Mouse (Mus musculus) embryonic facial prominence, embryonic 11.5 days (tissue): ENCODE measurements around the gene Cerk. TPM values are rescaled to one million over a fixed set of nuclear protein-coding genes. Genes with fewer than 3 reads are reported as not detected.
"Not testable (repeated sequence)": the region's sequence is repeated elsewhere in the genome, so short reads cannot be mapped to it uniquely, and the experiment has no call there.

Source experiments
- ATAC-seq: fragments of 200-750 bp; cut with Nextera tagmentation; replicated peaks from 2 replicates; pipeline ENCODE4 v1.8.0; 2017; ENCODE audit warnings: low read depth; ENCODE audit not compliant: insufficient number of reproducible peaks, low FRiP score, low TSS enrichment
- DNase-seq: peaks from one replicate; pipeline ENCODE4 v3.0.0-alpha.2; 2015; ENCODE audit warnings: low spot score
- H3K27ac ChIP-seq: fragments of 300-500 bp; sonication (generic); replicated peaks from 2 replicates; pipeline ENCODE4 v1.5.1; 2014; ENCODE audit warnings: mild to moderate bottlenecking, low read depth, low read length, control low read depth
- H3K27me3 ChIP-seq: fragments of 300-500 bp; sonication (generic); 2 replicates; pipeline ENCODE4 v1.6.1; 2014; ENCODE audit warnings: mild to moderate bottlenecking, low read length, moderate library complexity, mixed read lengths; ENCODE audit not compliant: control insufficient read depth, insufficient read depth
- H3K36me3 ChIP-seq: fragments of 300-500 bp; sonication (generic); replicated peaks from 2 replicates; pipeline ENCODE4 v1.6.1; 2014; ENCODE audit warnings: low read depth, mild to moderate bottlenecking, low read length, moderate library complexity, mixed read lengths; ENCODE audit not compliant: control insufficient read depth, insufficient read depth
- H3K4me1 ChIP-seq: fragments of 300-500 bp; sonication (generic); 2 replicates; pipeline ENCODE4 v1.6.1; 2014; ENCODE audit warnings: low read length, mixed read lengths; ENCODE audit not compliant: control insufficient read depth, insufficient read depth
- H3K4me2 ChIP-seq: fragments of 300-500 bp; sonication (generic); 2 replicates; pipeline ENCODE4 v1.6.1; 2014; ENCODE audit warnings: low read depth, mild to moderate bottlenecking, control low read depth, low read length, moderate library complexity
- H3K4me3 ChIP-seq: fragments of 300-500 bp; sonication (generic); 2 replicates; pipeline ENCODE4 v1.5.1; 2014; ENCODE audit warnings: low read depth, low read length, control low read depth
- H3K9ac ChIP-seq: fragments of 300-500 bp; sonication (generic); replicated peaks from 2 replicates; pipeline ENCODE4 v1.6.1; 2014; ENCODE audit warnings: mild to moderate bottlenecking, control low read depth, low read length
- H3K9me3 ChIP-seq: fragments of 300-500 bp; sonication (generic); replicated peaks from 2 replicates; pipeline ENCODE4 v1.6.1; 2016; ENCODE audit warnings: mild to moderate bottlenecking, low read length, inconsistent platforms, mixed read lengths; ENCODE audit not compliant: control insufficient read depth
- WGBS: fragments of 180-500 bp; shearing (Covaris S2); extraction: QIAGEN DNeasy Blood & Tissue Kit; methylation state at CpG from one replicate; pipeline ENCODE4 v1.1.7; 2014; 5-methylcytosine and 5-hydroxymethylcytosine counted together
- polyA plus RNA-seq: library from polyadenylated mRNA; unstranded; fragments of >200 nt; fragmentation: Nextera tagmentation; extraction: Ambion mirVana; gene quantifications from 2 replicates; pipeline ENCODE4 v1.2.1, GENCODE M21; 2014

Cerk gene
- polyA plus RNA-seq, 1 experiment from 2014 or later, result 16.3 TPM

- not testable (repeated sequence) for DNase-seq, H3K9me3 ChIP-seq, H3K4me1 ChIP-seq, H3K27me3 ChIP-seq, H3K4me2 ChIP-seq, H3K27ac ChIP-seq, H3K36me3 ChIP-seq, H3K9ac ChIP-seq, H3K4me3 ChIP-seq
- WGBS, result 76% methylated on average over 54 of the region's 55 CpGs
- ATAC-seq, result peak; percentile 99
Measured at GRCm38 (mm10) chr15:86194676-86195453, 8.9 kb upstream of the Cerk start.

- 80% methylated on average over 3 of the region's 3 CpGs for WGBS
- Histone ChIP-seq H3K36me3 (no peaks in the 10 kb centered on the region), H3K27me3 (no peaks in the 10 kb centered on the region), H3K4me1 (peaks cover 5% of the 10 kb centered on the region; the same call in 1 of the 2 replicates), H3K9ac (no peak overlapping the region), H3K9me3 (no peaks in the 10 kb centered on the region), H3K27ac (no peak overlapping the region), H3K4me3 (no peak overlapping the region), H3K4me2 (no peak overlapping the region)
- ATAC-seq, result no peak
- DNase-seq, result no peak
Measured at GRCm38 (mm10) chr15:86191933-86192332, 6.0 kb upstream of the Cerk start.

- Histone ChIP-seq H3K27me3 (no peaks in the 10 kb centered on the region), H3K4me3 (no peak overlapping the region), H3K27ac (no peak overlapping the region), H3K4me1 (peaks cover 5% of the 10 kb centered on the region; the same call in 1 of the 2 replicates), H3K36me3 (no peaks in the 10 kb centered on the region), H3K4me2 (no peak overlapping the region), H3K9ac (no peak overlapping the region), H3K9me3 (no peaks in the 10 kb centered on the region)
- DNase-seq (no peak), ATAC-seq (no peak)
- 46% methylated on average over 1 of the region's 1 CpGs for WGBS
Measured at GRCm38 (mm10) chr15:86191505-86191904, 5.6 kb upstream of the Cerk start.

- ATAC-seq, result no peak
- Histone ChIP-seq H3K4me2 (no peak overlapping the region), H3K4me1 (peaks cover 5% of the 10 kb centered on the region; the same call in 1 of the 2 replicates), H3K36me3 (no peaks in the 10 kb centered on the region), H3K9me3 (no peaks in the 10 kb centered on the region), H3K27ac (no peak overlapping the region), H3K4me3 (no peak overlapping the region), H3K27me3 (no peaks in the 10 kb centered on the region), H3K9ac (no peak overlapping the region)
- no peak for DNase-seq
- WGBS, result 74% methylated on average over 3 of the region's 3 CpGs
Measured at GRCm38 (mm10) chr15:86190387-86190786, 4.4 kb upstream of the Cerk start.

GRCm38 (mm10) chr15:86188746-86189470, 3.0 kb upstream of the Cerk start:
- DNase-seq (no peak), ATAC-seq (no peak)
- H3K4me1 ChIP-seq, result peaks cover 5% of the 10 kb centered on the region; the same call in 1 of the 2 replicates
- no peaks in the 10 kb centered on the region for H3K27me3 ChIP-seq
- H3K36me3 ChIP-seq, result no peaks in the 10 kb centered on the region
- 26% methylated on average over 10 of the region's 10 CpGs for WGBS
- H3K4me2 ChIP-seq, result no peak overlapping the region
- no peaks in the 10 kb centered on the region for H3K9me3 ChIP-seq
- H3K4me3 ChIP-seq, result no peak overlapping the region
- H3K27ac ChIP-seq, result no peak overlapping the region
- no peak overlapping the region; the same call in 1 of the 2 replicates for H3K9ac ChIP-seq

GRCm38 (mm10) chr15:86188186-86188585, 2.2 kb upstream of the Cerk start:
- DNase-seq (no peak), ATAC-seq (no peak)
- Histone ChIP-seq H3K9me3 (no peaks in the 10 kb centered on the region), H3K27me3 (no peaks in the 10 kb centered on the region), H3K4me1 (peaks cover 5% of the 10 kb centered on the region; the same call in 1 of the 2 replicates), H3K27ac (no peak overlapping the region), H3K36me3 (no peaks in the 10 kb centered on the region), H3K4me2 (no peak overlapping the region), H3K4me3 (no peak overlapping the region), H3K9ac (no peak overlapping the region)
- WGBS, result 40% methylated on average over 5 of the region's 5 CpGs

GRCm38 (mm10) chr15:86186686-86187085, 745 bp upstream of the Cerk start:
- no peak for ATAC-seq
- no peaks in the 10 kb centered on the region for H3K9me3 ChIP-seq
- no peak overlapping the region for H3K4me2 ChIP-seq
- DNase-seq, result no peak
- H3K27me3 ChIP-seq, result no peaks in the 10 kb centered on the region
- 46% methylated on average over 3 of the region's 3 CpGs for WGBS
- H3K36me3 ChIP-seq, result no peaks in the 10 kb centered on the region
- H3K9ac ChIP-seq, result no peak overlapping the region
- no peak overlapping the region for H3K27ac ChIP-seq
- H3K4me1 ChIP-seq, result peaks cover 5% of the 10 kb centered on the region; the same call in 1 of the 2 replicates
- H3K4me3 ChIP-seq, result no peak overlapping the region
